In the genomic region with DNA sequence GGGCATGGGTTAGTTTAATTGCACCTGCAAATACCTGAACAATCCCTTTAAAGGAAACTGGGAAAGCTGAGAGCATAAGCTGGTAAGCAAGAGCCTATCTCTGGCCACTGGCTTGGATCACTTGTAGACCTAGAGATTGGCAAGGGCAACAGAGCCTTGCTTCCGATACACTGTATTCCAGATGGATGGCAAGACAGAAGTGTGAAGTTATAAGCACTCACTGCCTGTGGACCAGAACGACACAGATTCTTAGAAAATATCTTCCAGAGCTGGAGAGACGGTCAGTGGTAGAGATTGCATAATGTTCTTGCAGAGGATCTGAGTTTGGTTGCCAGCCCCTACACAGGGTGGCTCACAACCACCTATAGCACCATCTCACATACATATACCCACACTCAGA, we compare ENCODE assay signal across 34 mouse cellular contexts.
"Had no signal": no experiment of that assay in that cellular context is flagged by ENCODE, and none has a peak within 500 bp of the region (broad histone marks: within the 10 kb centered on the region; RNA-seq: fewer than 3 reads in every experiment).

No protein-coding gene starts in this region.

- H3K4me2 ChIP-seq: heart, embryonic 12.5 days; heart, embryonic 13.5 days; heart, embryonic 15.5 days; hindbrain, embryonic 12.5 days; hindbrain, embryonic 13.5 days; hindbrain, embryonic 14.5 days; hindbrain, embryonic 15.5 days; intestine, embryonic 15.5 days; kidney, embryonic 15.5 days had no signal

- H3K27me3 ChIP-seq: heart, embryonic 12.5 days; heart, embryonic 13.5 days; heart, embryonic 15.5 days; hindbrain, embryonic 13.5 days; hindbrain, embryonic 15.5 days; intestine, embryonic 15.5 days; kidney, embryonic 15.5 days had no signal

- H3K4me1 ChIP-seq: heart, embryonic 12.5 days; heart, embryonic 13.5 days; heart, embryonic 15.5 days; hindbrain, embryonic 10.5 days; hindbrain, embryonic 12.5 days; hindbrain, embryonic 13.5 days; hindbrain, embryonic 15.5 days; intestine, embryonic 15.5 days; kidney, embryonic 15.5 days had no signal

- H3K9ac ChIP-seq: heart, embryonic 12.5 days; heart, embryonic 13.5 days; heart, embryonic 15.5 days; hindbrain, embryonic 12.5 days; hindbrain, embryonic 13.5 days; hindbrain, embryonic 14.5 days; hindbrain, embryonic 15.5 days; intestine, embryonic 15.5 days; kidney, embryonic 15.5 days had no signal

- H3K36me3 ChIP-seq: heart, embryonic 12.5 days; heart, embryonic 13.5 days; heart, embryonic 15.5 days; hindbrain, embryonic 10.5 days; hindbrain, embryonic 12.5 days; hindbrain, embryonic 13.5 days; hindbrain, embryonic 15.5 days; intestine, embryonic 15.5 days; kidney, embryonic 15.5 days had no signal

- H3K27ac ChIP-seq: heart, embryonic 13.5 days; heart, embryonic 15.5 days; hindbrain, embryonic 10.5 days; hindbrain, embryonic 12.5 days; hindbrain, embryonic 13.5 days; hindbrain, embryonic 14.5 days; hindbrain, embryonic 15.5 days; hindbrain, postnatal 0 days; intestine, embryonic 15.5 days; kidney, embryonic 15.5 days; kidney, postnatal 0 days; layer of hippocampus, adult 2 months; left cerebral cortex, adult 2 months had no signal

- H3K9me3 ChIP-seq: heart, embryonic 15.5 days; hindbrain, embryonic 13.5 days; hindbrain, embryonic 15.5 days; intestine, embryonic 15.5 days; kidney, embryonic 15.5 days had no signal

- ATAC-seq: hindbrain, embryonic 16.5 days; hindbrain, postnatal 0 days; inflammation-experienced regulatory T-cells, adult 6 months; intestine, embryonic 15.5 days; intestine, embryonic 16.5 days; intestine, postnatal 0 days had no signal

- DNase-seq: heart, postnatal 10 days; heart, postnatal 14 days; heart, postnatal 36 days; heart, postnatal 4 days; kidney, adult 11 months; kidney, adult 18-20 months; kidney, adult 2 months; kidney, adult 8-10 months; kidney, adult 9 months; kidney, postnatal 10 days; kidney, postnatal 14 days; kidney, postnatal 25 days; kidney, postnatal 36 days; kidney, postnatal 4 days; layer of hippocampus, adult 9-11 months; layer of hippocampus, postnatal 36 days had no signal

- H3K4me3 ChIP-seq: heart, embryonic 12.5 days; heart, embryonic 13.5 days; heart, embryonic 15.5 days; hindbrain, embryonic 10.5 days; hindbrain, embryonic 12.5 days; hindbrain, embryonic 13.5 days; hindbrain, embryonic 15.5 days; intestine, embryonic 15.5 days; kidney, embryonic 15.5 days; layer of hippocampus, adult 2 months; left cerebral cortex, adult 2 months had no signal
